Mouse (Mus musculus) mature B cell (primary cell): Measurements from ENCODE around the gene Nrcam.
"Not testable (repeated sequence)": the region's sequence is repeated elsewhere in the genome, so short reads cannot be mapped to it uniquely, and the experiment has no call there.

Source experiments
- in situ Hi-C: fragments of 300-500 bp; cut with MboI; formaldehyde crosslinking; loops from 2 replicates; pipeline ENCODE4 v1.14.3; 2019

Gene Nrcam

GRCm38 (mm10) chr12:44328381-44329315 is at the start of gene Nrcam:
Gene Nrcam, plus strand, starts transcription at chr12:44328885.
- in situ Hi-C loops: no loop called here

- in situ Hi-C loops: not testable (repeated sequence)
Observed at GRCm38 (mm10) chr12:44280147-44280546, 48.5 kb upstream of the Nrcam start.

- in situ Hi-C loops: no loop called here
Observed at GRCm38 (mm10) chr12:44281534-44281933, 47.2 kb upstream of the Nrcam start.

GRCm38 (mm10) chr12:44283378-44283777 is 45.3 kb upstream of the Nrcam start:
- in situ Hi-C loops: no loop called here

GRCm38 (mm10) chr12:44286992-44287391 is 41.7 kb upstream of the Nrcam start:
- in situ Hi-C loops: no loop called here

GRCm38 (mm10) chr12:44292281-44292680 is 36.4 kb upstream of the Nrcam start:
- in situ Hi-C loops: no loop called here

GRCm38 (mm10) chr12:44300793-44301192 is 27.9 kb upstream of the Nrcam start:
- in situ Hi-C loops: no loop called here

- in situ Hi-C loops: no loop called here
Observed at GRCm38 (mm10) chr12:44304012-44304411, 24.7 kb upstream of the Nrcam start.

GRCm38 (mm10) chr12:44304869-44305268 is 23.8 kb upstream of the Nrcam start:
- in situ Hi-C loops: no loop called here

- in situ Hi-C loops: no loop called here
Observed at GRCm38 (mm10) chr12:44308221-44308620, 20.5 kb upstream of the Nrcam start.

- in situ Hi-C loops: no loop called here
Observed at GRCm38 (mm10) chr12:44315212-44315611, 13.5 kb upstream of the Nrcam start.

- in situ Hi-C loops: no loop called here
Observed at GRCm38 (mm10) chr12:44325091-44325490, 3.6 kb upstream of the Nrcam start.

- in situ Hi-C loops: no loop called here
Observed at GRCm38 (mm10) chr12:44327452-44327851, 1.2 kb upstream of the Nrcam start.

GRCm38 (mm10) chr12:44329316-44330215 is 881 bp downstream of the Nrcam start:
- in situ Hi-C loops: no loop called here

- in situ Hi-C loops: no loop called here
Observed at GRCm38 (mm10) chr12:44330216-44330719, 1.6 kb downstream of the Nrcam start.

- in situ Hi-C loops: no loop called here
Observed at GRCm38 (mm10) chr12:44337136-44337640, 8.5 kb downstream of the Nrcam start.

GRCm38 (mm10) chr12:44338195-44338622 is 9.5 kb downstream of the Nrcam start:
- in situ Hi-C loops: no loop called here

- in situ Hi-C loops: no loop called here
Observed at GRCm38 (mm10) chr12:44344075-44344474, 15.4 kb downstream of the Nrcam start.

- in situ Hi-C loops: no loop called here
Observed at GRCm38 (mm10) chr12:44345251-44345650, 16.6 kb downstream of the Nrcam start.

GRCm38 (mm10) chr12:44346143-44346542 is 17.5 kb downstream of the Nrcam start:
- in situ Hi-C loops: no loop called here

- in situ Hi-C loops: no loop called here
Observed at GRCm38 (mm10) chr12:44355116-44355515, 26.4 kb downstream of the Nrcam start.

- in situ Hi-C loops: no loop called here
Observed at GRCm38 (mm10) chr12:44357460-44357859, 28.8 kb downstream of the Nrcam start.
